Mouse (Mus musculus) CH12.LX (cell line): ENCODE results near the gene Klf8. TPM values are rescaled to one million over a fixed set of nuclear protein-coding genes. Genes with fewer than 3 reads are reported as not detected.
A peak's percentile ranks its signal among the peaks of the same experiment; 100 is the strongest.
"Not testable (repeated sequence)": the region's sequence is repeated elsewhere in the genome, so short reads cannot be mapped to it uniquely, and the experiment has no call there.

Source experiments
- DNase-seq: peaks from one replicate; pipeline ENCODE4 v3.0.0-alpha.2; 2013; ENCODE audit errors: extremely low read depth
- H3K27ac ChIP-seq: 2 replicates; pipeline ENCODE4 v1.5.1; 2012; ENCODE audit warnings: low read depth, mild to moderate bottlenecking, control low read depth, moderate library complexity; ENCODE audit not compliant: insufficient read depth
- H3K27me3 ChIP-seq: replicated peaks from 2 replicates; pipeline ENCODE3; 2012; ENCODE audit warnings: inconsistent platforms
- H3K36me3 ChIP-seq, 2 experiments: replicated peaks in 1 of 2; 2 replicates each; pipeline versions ENCODE3 to v1.6.1; 2012; ENCODE audit warnings: inconsistent platforms in 1 of 2, low read length in 1 of 2, mild to moderate bottlenecking in 1 of 2, mixed read lengths in 1 of 2, moderate library complexity in 1 of 2; ENCODE audit not compliant: control insufficient read depth in 1 of 2, insufficient read depth in 1 of 2
- H3K4me1 ChIP-seq, 2 experiments: 2 replicates each; pipeline ENCODE4 v1.6.1; 2012; ENCODE audit warnings: inconsistent platforms in 1 of 2, moderate library complexity in 1 of 2; ENCODE audit not compliant: insufficient read depth in 2 of 2, control insufficient read depth in 1 of 2
- H3K4me2 ChIP-seq: 2 replicates; pipeline ENCODE4 v1.6.1; 2012; ENCODE audit warnings: low read depth, mild to moderate bottlenecking, control low read depth; ENCODE audit not compliant: poor library complexity, insufficient read depth, severe bottlenecking
- H3K4me3 ChIP-seq, 3 experiments: fragments of 150-350 bp in 1 of 3; sonication (generic) in 1 of 3; replicated peaks in 1 of 3; 2 replicates each; pipeline versions ENCODE3 to v1.5.1; 2011 to 2012; ENCODE audit warnings: low read depth in 2 of 3, low read length in 2 of 3, mild to moderate bottlenecking in 2 of 3, moderate library complexity in 2 of 3, control low read depth in 1 of 3, improper control_type of control experiment in 1 of 3, inconsistent platforms in 1 of 3, mixed read lengths in 1 of 3; ENCODE audit not compliant: poor library complexity in 1 of 3
- H3K79me2 ChIP-seq: replicated peaks from 2 replicates; pipeline ENCODE4 v1.6.1; 2012; ENCODE audit warnings: mild to moderate bottlenecking, moderate library complexity; ENCODE audit not compliant: control insufficient read depth, poor library complexity, insufficient read depth, severe bottlenecking; ENCODE audit errors: extremely low read depth
- H3K9ac ChIP-seq: 2 replicates; pipeline ENCODE4 v1.6.1; 2012; ENCODE audit warnings: low read depth, mild to moderate bottlenecking, control low read depth, moderate library complexity; ENCODE audit not compliant: insufficient read depth
- H3K9me3 ChIP-seq: replicated peaks from 2 replicates; pipeline ENCODE3; 2012; ENCODE audit warnings: low read length, inconsistent platforms, mixed read lengths
- BHLHE40 ChIP-seq: IDR thresholded peaks from 2 replicates; pipeline ENCODE4 v1.6.1; 2011; ENCODE audit warnings: mild to moderate bottlenecking, low read depth, low read length, improper control_type of control experiment
- CHD1 ChIP-seq: IDR thresholded peaks from 2 replicates; pipeline ENCODE4 v1.6.1; 2012; ENCODE audit warnings: low read depth, low read length, improper control_type of control experiment, inconsistent platforms
- CHD2 ChIP-seq: IDR thresholded peaks from 2 replicates; pipeline ENCODE4 v1.6.1; 2011; ENCODE audit warnings: low read length, improper control_type of control experiment
- CTCF ChIP-seq, 2 experiments: IDR thresholded peaks in 1 of 2; conservative IDR thresholded peaks in 1 of 2; 2 replicates each; pipeline ENCODE4 v1.5.1; 2011 to 2012; ENCODE audit warnings: low read depth in 2 of 2, low read length in 2 of 2, improper control_type of control experiment in 1 of 2, inconsistent platforms in 1 of 2, mild to moderate bottlenecking in 1 of 2, moderate library complexity in 1 of 2
- E2F4 ChIP-seq: IDR thresholded peaks from 2 replicates; pipeline ENCODE4 v1.6.1; 2011; ENCODE audit warnings: low read depth, low read length, improper control_type of control experiment; ENCODE audit not compliant: insufficient replicate concordance
- EP300 ChIP-seq: IDR thresholded peaks from 2 replicates; pipeline ENCODE4 v1.6.1; 2011; ENCODE audit warnings: low read length, improper control_type of control experiment
- GABPA ChIP-seq: IDR thresholded peaks from 2 replicates; pipeline ENCODE4 v1.6.1; 2012; ENCODE audit warnings: low read depth, low read length, improper control_type of control experiment, inconsistent platforms; ENCODE audit not compliant: insufficient replicate concordance
- HCFC1 ChIP-seq: IDR thresholded peaks from 2 replicates; pipeline ENCODE4 v1.6.1; 2012; ENCODE audit warnings: low read depth, mild to moderate bottlenecking, inconsistent platforms, low read length, improper control_type of control experiment
- IRF4 ChIP-seq: IDR thresholded peaks from 2 replicates; pipeline ENCODE4 v1.6.1; 2014; ENCODE audit warnings: low read depth, mild to moderate bottlenecking, inconsistent platforms, low read length, improper control_type of control experiment
- JUN ChIP-seq: IDR thresholded peaks from 2 replicates; pipeline ENCODE4 v1.6.1; 2011; ENCODE audit warnings: low read depth, mild to moderate bottlenecking, low read length, improper control_type of control experiment, moderate library complexity; ENCODE audit not compliant: insufficient read depth
- JUND ChIP-seq: conservative IDR thresholded peaks from 2 replicates; pipeline ENCODE4 v1.6.1; 2011; ENCODE audit warnings: low read depth, low read length, improper control_type of control experiment
- MAFK ChIP-seq: IDR thresholded peaks from 2 replicates; pipeline ENCODE4 v1.6.1; 2011; ENCODE audit warnings: low read length, improper control_type of control experiment; ENCODE audit not compliant: insufficient replicate concordance
- MAZ ChIP-seq: IDR thresholded peaks from 2 replicates; pipeline ENCODE4 v1.6.1; 2012; ENCODE audit warnings: low read depth, mild to moderate bottlenecking, inconsistent platforms, low read length, improper control_type of control experiment, moderate library complexity
- MYC ChIP-seq: IDR thresholded peaks from 2 replicates; pipeline ENCODE4 v1.6.1; 2011; ENCODE audit warnings: low read depth, mild to moderate bottlenecking, improper control_type of control experiment, low read length
- NELFE ChIP-seq: IDR thresholded peaks from 2 replicates; pipeline ENCODE4 v1.6.1; 2011; ENCODE audit warnings: low read depth, low read length, improper control_type of control experiment
- POLR2A ChIP-seq: IDR thresholded peaks from 2 replicates; pipeline ENCODE4 v1.6.1; 2011; ENCODE audit warnings: low read depth, mild to moderate bottlenecking, improper control_type of control experiment, low read length
- POLR2AphosphoS2 ChIP-seq: IDR thresholded peaks from 2 replicates; pipeline ENCODE4 v1.6.1; 2011; ENCODE audit warnings: low read depth, low read length, improper control_type of control experiment
- RCOR1 ChIP-seq: conservative IDR thresholded peaks from 2 replicates; pipeline ENCODE4 v1.6.1; 2012; ENCODE audit warnings: low read depth, mild to moderate bottlenecking, inconsistent platforms, low read length, improper control_type of control experiment
- SIN3A ChIP-seq: IDR thresholded peaks from 2 replicates; pipeline ENCODE4 v1.6.1; 2012; ENCODE audit warnings: low read length, improper control_type of control experiment, inconsistent platforms
- TBP ChIP-seq: conservative IDR thresholded peaks from 2 replicates; pipeline ENCODE4 v1.6.1; 2011; ENCODE audit warnings: low read depth, low read length, improper control_type of control experiment
- UBTF ChIP-seq: IDR thresholded peaks from 2 replicates; pipeline ENCODE4 v1.6.1; 2012; ENCODE audit warnings: low read depth, mild to moderate bottlenecking, inconsistent platforms, low read length, improper control_type of control experiment, moderate library complexity
- ZC3H11A ChIP-seq: IDR thresholded peaks from 2 replicates; pipeline ENCODE4 v1.6.1; 2012; ENCODE audit warnings: low read depth, mild to moderate bottlenecking, inconsistent platforms, low read length, improper control_type of control experiment
- ZKSCAN1 ChIP-seq: IDR thresholded peaks from 2 replicates; pipeline ENCODE4 v1.6.1; 2012; ENCODE audit warnings: low read depth, inconsistent platforms, low read length, improper control_type of control experiment, borderline replicate concordance
- ZMIZ1 ChIP-seq: IDR thresholded peaks from 2 replicates; pipeline ENCODE4 v1.6.1; 2012; ENCODE audit warnings: low read depth, mild to moderate bottlenecking, inconsistent platforms, low read length, improper control_type of control experiment
- dilution Hi-C: fragments of 300-500 bp; cut with MboI; formaldehyde crosslinking; loops from 2 replicates; pipeline ENCODE4 v1.14.3; 2020; ENCODE audit warnings: low sequenced_read_pairs; ENCODE audit not compliant: extremely low pct_unique_long_range_greater_than_20kb, extremely low pct_ligation_motif_present
- in situ Hi-C: fragments of 300-500 bp; cut with MboI; formaldehyde crosslinking; loops from 3 replicates; pipeline ENCODE4 v1.14.3; 2019; ENCODE audit warnings: low sequenced_read_pairs, low pct_ligation_motif_present, low pct_unique_long_range_greater_than_20kb, mixed read lengths
- polyA plus RNA-seq: library from polyadenylated mRNA; unstranded; fragments of >175 nt; gene quantifications from 2 replicates; pipeline ENCODE4 v1.2.1, GENCODE M21; 2012; ENCODE audit warnings: low read depth; ENCODE audit not compliant: insufficient read length
- total RNA-seq, 2 experiments: library from RNA; depleted of rRNA; stranded (reverse); fragments of 300-350 nt in 1 of 2; fragments of >200 nt in 1 of 2; gene quantifications; 2 replicates each; pipeline ENCODE4 v1.2.3; 2012 to 2014

The Klf8 gene
- total RNA-seq (2012; rRNA removed) (0.08 and 0.13 TPM in 2 replicates), total RNA-seq (2014; rRNA removed) (0.75 and 0.82 TPM in 2 replicates), polyA plus RNA-seq (0.64 and 1.0 TPM in 2 replicates)

GRCm38 (mm10) chrX:153237304-153237919, at the start of gene Klf8:
Klf8 (plus strand) TSS chrX:153237466.
- Histone ChIP-seq H3K9me3 (no peaks in the 10 kb centered on the region), H3K9ac (no peak within 1 kb of the TSS)
- TF ChIP-seq ZMIZ1 (no peak), POLR2A (no peak), BHLHE40 (no peak), EP300 (no peak), ZKSCAN1 (no peak), CHD1 (no peak), MAFK (no peak), UBTF (no peak)
- TF ChIP-seq, all 38 proteins: peak for 0
- H3K4me2 ChIP-seq = no peak within 1 kb of the TSS
- in situ Hi-C loops (no loop called here), dilution Hi-C loops (no loop called here)
- DNase-seq = peak; percentile 9
- H3K27me3 ChIP-seq = no peaks in the 10 kb centered on the region
- no peak within 1 kb of the TSS for H3K27ac ChIP-seq
- peak within 1 kb of the TSS in 1 of 3 experiments; percentile 64 for H3K4me3 ChIP-seq
- H3K4me1 ChIP-seq = peaks cover 0 to 4% of the 10 kb centered on the region in 2 experiments; a peak in 1 of 4 replicates
- H3K79me2 ChIP-seq = no peaks in the 10 kb centered on the region
- H3K36me3 ChIP-seq = no peaks in the 10 kb centered on the region

- in situ Hi-C loops, dilution Hi-C loops, H3K79me2 ChIP-seq, H3K27ac ChIP-seq, H3K27me3 ChIP-seq, H3K4me1 ChIP-seq, H3K36me3 ChIP-seq, H3K4me3 ChIP-seq, H3K4me2 ChIP-seq, H3K9ac ChIP-seq, H3K9me3 ChIP-seq: not testable (repeated sequence)
- TF ChIP-seq CTCF (conservative IDR thresholded peaks at IDR 0.05 in 1 of 2, IDR thresholded peaks at IDR 0.05 in 1 of 2; ENCODE audit: low read depth in 2 of 2, low read length in 2 of 2) = peak in 1 of 2 experiments; percentile 32; a peak in 2 of 4 replicates
- peak; percentile 2 for DNase-seq
These were observed 38.1 kb upstream of the Klf8 start for GRCm38 (mm10) chrX:153199185-153199584.

- Histone ChIP-seq H3K4me1 (peaks cover 0 to 7% of the 10 kb centered on the region in 2 experiments; a peak in 2 of 4 replicates), H3K4me3 (no peak overlapping the region), H3K27me3 (no peaks in the 10 kb centered on the region), H3K9me3 (no peaks in the 10 kb centered on the region), H3K4me2 (no peak overlapping the region), H3K27ac (no peak overlapping the region), H3K79me2 (no peaks in the 10 kb centered on the region), H3K9ac (no peak overlapping the region), H3K36me3 (no peaks in the 10 kb centered on the region)
- TF ChIP-seq CHD2 = no peak
- no peak for TF ChIP-seq HCFC1
- no peak for TF ChIP-seq ZC3H11A
- TF ChIP-seq POLR2AphosphoS2 = no peak
- TF ChIP-seq CTCF (conservative IDR thresholded peaks at IDR 0.05 in 1 of 2, IDR thresholded peaks at IDR 0.05 in 1 of 2; ENCODE audit: low read depth in 2 of 2, low read length in 2 of 2) = no peak
- no peak for TF ChIP-seq SIN3A
- no peak for TF ChIP-seq TBP
- TF ChIP-seq JUN = no peak
- no peak for TF ChIP-seq E2F4
- TF ChIP-seq UBTF = no peak
- TF ChIP-seq BHLHE40 = no peak
- TF ChIP-seq IRF4 = no peak
- no peak for TF ChIP-seq GABPA
- no peak for TF ChIP-seq MAZ
- TF ChIP-seq RCOR1 = no peak
- no peak for TF ChIP-seq NELFE
- no peak for TF ChIP-seq MYC
- TF ChIP-seq JUND = no peak
- in situ Hi-C loops = no loop called here
- peak; percentile 27 for DNase-seq
- dilution Hi-C loops = no loop called here
These were observed 26.2 kb upstream of the Klf8 start for GRCm38 (mm10) chrX:153211101-153211500.
